Mouse (Mus musculus): ENCODE measurements at regions not wholly inside any gene's neighbourhood (a gene's known extent, or its start where the extent isn't known, plus 50 kb on each side); places are given as distances from the start of the nearest gene placed in this dataset.

DNA sequence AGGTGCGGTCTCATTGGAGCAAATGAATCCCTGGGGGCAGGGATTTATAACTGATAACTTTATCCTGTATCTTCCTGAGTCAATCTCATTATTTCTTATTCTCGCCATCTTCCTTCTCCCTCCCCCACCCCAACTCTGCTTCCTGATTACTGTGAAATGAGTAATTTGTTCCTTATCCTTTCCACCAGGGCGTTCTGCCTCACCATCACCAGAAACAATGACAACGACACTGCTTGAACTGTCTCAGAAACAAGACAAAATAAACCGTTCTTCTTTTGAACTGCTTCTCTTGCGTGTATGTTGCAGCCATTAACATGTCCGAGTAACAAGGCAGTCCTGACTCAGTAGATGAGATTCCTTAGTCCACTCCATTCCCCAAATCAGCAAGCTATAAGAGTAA, 246.0 kb upstream of the Trib2 start:
- DNase-seq (ENCODE audit: low spot score), result no peak

DNA sequence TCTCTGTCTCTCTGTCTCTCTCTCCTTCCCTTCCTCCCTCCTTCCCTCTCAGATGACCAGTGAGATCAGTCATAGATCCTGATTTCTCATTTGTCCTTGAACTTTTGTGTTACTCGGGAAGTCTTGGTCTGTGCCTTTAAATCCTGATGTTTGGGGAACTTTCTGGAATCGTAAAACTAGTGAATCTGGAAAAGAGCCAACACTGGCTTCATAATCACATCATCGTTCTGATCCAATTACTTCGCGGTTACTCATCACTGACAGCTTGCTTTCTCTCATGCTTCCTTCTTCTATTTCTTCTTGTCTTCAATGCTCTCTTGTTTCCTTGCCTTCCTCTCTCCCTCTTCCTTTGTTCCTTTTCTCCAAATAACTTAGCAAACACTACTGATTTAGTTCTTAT, 243.7 kb upstream of the Trib2 start:
- DNase-seq (ENCODE audit: low spot score), result no peak

DNA sequence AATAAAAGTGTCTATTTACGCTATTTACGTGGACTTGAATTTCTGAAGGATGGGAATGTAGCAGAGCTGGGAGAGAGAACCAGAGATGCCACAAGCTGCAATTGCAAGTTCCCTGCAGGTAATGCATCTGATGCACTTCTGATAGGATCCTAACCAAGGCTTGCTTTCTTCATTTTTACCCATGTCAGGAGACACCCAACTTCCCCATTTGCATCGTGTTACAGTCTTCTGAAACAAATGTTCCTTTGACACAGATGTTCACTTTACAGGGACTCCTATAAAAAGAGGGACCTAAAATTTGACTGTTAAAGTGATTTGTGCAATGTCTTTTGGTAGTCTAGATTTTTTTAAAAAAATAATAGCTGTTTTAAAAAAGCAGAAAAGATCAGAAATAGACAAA, 241.5 kb upstream of the Trib2 start:
- DNase-seq (ENCODE audit: low spot score), result no peak

DNA sequence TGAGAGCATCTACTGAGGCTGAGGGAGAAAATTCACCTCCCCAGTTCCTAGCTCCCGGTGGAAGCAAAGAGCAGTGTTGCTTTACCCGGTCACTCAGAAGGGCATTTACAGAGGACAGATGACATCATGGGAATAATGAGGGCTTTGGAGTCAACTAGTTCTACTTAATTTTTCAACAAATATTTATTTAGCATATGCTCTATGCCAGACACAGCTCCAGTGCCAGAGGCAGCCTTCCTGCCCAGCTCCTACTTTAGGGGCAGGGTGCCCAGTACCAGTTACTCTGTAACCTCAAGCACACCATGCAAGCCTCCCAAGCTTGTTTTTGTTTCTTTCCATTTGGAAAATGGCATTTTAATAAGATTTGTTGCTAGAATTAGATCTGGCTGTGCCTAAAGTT, 240.1 kb upstream of the Trib2 start:
- DNase-seq (ENCODE audit: low spot score), result no peak

DNA sequence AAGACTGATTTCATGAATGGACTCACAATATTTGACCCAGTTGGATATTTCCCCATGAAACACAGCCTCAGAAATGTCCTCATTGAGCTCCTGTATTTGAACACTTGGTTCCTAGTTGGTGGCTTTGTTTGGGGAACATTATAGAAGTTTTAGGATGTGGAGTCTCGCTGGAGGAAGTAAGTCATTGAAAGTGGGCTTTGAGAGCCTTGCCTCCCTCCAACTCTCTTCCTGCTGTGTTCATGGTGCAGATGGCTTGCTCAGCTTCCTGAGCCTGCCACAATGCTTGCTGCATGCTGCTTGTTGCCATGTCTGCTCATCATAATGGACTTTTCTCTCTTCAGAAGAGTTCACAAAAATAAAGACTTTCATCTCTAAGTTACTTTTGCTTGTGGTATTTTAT, 239.5 kb upstream of the Trib2 start:
- no peak for DNase-seq (ENCODE audit: low spot score)

DNA sequence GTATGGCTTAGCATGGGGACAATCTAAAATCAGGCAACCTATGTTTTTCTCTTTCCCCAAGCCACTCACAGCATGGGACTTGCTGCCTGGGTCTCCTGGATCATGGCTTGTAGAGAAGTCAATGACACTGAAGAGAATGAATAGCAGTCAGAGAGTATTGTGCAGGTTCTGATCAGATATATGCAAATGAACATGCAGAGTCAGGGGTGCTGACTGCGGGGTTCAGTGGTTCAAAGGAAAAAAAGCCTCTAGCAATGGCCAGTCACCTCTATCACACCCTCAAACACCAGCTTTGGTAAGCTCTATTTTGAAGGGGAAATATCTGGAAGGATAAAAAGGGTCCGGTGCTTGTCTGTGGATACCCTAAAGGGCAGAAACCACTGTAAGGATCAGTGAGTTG, 237.9 kb upstream of the Trib2 start:
- no peak for DNase-seq (ENCODE audit: low spot score)

DNA sequence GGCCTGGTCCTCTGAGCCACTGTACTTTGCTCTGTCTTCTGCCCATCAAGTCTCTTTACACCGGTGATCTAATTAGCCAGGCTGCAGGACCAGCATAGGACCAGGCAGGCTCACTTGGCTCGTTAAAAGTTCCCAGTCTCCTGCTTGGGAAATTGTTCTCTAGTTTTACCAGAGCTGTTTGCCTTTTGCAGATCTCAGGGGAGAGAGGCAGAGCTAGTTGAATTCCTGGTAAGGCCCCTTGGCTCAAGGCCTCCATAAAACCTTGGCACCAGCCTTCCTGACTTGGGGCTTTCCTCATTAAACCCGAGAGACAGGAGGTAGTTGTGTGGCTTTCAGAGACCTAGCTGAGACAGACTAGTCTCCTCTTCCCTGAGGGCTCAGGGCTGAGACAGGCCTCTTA, 237.0 kb upstream of the Trib2 start:
- no peak for DNase-seq (ENCODE audit: low spot score)

DNA sequence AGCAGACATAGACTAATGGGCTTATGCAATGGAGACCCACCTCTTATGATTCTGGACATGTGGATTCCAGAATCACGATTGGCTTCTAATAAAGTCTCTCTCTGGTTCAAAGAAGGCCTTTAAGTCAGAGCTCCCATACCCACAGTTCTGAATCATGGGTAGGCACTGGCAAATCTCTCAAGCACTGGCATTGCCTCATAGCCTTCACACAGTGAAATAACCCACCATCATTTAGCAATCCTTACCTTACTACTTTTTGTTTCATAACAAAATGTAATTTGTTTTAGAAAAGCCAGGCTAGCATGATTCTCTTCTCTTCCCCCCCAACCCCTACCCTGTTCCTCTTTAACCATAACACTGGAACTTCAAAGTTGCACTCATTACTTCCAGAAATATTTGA, 236.3 kb upstream of the Trib2 start:
- DNase-seq (ENCODE audit: low spot score), result no peak

DNA sequence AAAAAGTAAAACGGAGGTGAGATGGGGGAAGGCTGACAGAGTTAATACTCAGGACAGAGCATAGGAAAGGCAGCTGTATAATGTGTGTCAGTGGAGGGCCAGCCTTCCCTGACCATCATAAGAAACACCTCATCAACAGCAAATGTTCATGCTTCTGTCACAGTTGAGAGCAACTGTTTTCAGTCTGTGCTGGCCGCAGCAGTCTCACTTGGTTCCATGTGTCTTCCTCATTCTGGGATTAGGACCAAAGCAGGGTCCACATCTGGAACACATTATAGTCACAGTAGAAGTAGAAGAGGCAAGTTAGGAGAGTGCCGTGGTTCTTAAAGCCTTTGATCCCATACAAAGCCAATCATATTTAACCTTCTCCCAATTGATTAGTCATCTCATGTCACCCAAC, 235.6 kb upstream of the Trib2 start:
- no peak for DNase-seq (ENCODE audit: low spot score)

DNA sequence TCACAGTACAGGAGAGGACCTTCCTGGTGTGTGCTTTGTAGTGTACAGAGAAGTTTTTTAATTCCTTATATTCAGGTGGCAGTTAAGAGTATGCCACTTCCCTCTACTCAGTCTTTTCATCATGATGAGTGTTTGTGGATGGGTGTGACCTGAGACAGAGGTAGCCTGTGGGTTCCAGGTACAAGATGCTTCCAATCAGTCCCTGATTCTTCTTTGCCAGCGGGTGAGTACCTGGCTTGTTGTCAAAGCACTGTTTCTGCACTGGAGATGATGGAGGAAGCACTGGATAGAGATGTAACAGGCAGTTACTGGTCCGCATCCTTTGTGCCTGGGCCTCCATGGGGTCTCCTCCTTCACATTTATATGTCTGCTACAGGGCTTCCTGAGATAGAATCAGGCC, 234.7 kb upstream of the Trib2 start:
- DNase-seq (ENCODE audit: low spot score), result no peak

DNA sequence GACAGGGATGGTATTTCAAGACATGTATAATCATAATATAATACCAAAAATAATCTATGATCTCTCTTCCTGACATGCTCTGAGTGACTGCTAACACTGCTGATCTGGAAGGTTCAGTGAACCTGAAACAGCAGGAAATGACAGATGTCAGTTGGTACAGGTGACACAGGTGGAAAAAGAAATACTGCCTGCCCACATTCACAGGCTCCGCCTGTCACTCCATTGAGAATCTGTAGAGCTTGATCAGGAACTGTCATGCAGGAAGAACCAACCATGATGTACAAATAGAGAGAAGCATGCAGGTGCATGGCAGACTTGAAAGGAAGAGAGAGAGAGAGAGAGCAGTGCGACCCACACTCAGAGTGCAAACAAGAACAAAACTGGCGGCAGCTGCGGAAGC, 232.8 kb upstream of the Trib2 start:
- DNase-seq (ENCODE audit: low spot score), result no peak

DNA sequence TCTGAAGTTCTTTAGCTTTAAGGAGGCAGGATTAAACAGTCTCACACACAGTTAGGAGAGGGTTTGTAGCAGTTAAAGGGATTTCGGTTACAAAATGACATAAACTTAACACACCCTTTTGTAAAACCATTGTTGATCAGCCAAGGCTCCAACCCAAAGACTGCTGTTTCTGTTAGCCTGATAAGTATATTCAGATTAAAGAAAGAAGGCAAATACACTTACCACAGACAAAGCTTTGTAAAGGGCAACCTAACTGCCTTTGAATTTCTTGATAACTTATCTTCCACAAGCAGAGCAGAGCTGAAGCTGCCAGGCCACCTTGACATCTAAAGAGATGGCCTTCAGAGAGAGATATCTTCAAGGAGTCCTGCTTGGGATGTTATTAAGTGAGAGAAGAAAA, 229.9 kb upstream of the Trib2 start:
- no peak for DNase-seq (ENCODE audit: low spot score)

DNA sequence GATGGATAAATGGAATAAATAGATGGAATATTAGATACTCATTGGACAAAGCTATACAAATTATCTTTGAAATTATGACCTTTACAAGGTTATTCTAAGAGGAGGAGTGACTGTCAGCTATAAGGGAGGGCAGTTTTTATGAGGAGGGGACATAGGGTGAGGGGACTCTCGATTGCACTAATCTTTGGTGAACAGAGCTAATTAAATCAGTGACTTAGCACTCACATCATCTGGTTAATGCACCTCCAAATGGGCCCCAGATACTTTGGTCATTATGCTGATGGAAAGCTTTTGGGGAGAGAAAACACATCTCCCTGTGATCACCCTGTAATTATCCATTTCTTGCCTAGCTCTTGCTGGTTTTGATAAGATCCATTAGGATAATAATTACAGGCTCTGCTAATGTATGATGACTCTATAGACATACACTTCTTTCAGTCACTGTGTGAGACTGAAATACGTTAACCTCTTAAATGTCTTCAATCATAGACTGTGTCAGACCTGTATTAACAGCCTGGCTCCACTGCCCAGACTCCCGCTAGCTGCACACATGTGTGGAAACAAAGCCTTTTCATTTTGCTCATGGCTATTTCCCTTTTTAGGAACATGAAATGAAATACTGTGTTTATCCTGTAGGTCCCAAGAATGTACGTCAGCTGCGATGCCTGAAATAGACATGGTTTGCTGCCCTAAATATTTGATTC, 229.2 kb upstream of the Trib2 start:
- no peak for DNase-seq (ENCODE audit: low spot score)

DNA sequence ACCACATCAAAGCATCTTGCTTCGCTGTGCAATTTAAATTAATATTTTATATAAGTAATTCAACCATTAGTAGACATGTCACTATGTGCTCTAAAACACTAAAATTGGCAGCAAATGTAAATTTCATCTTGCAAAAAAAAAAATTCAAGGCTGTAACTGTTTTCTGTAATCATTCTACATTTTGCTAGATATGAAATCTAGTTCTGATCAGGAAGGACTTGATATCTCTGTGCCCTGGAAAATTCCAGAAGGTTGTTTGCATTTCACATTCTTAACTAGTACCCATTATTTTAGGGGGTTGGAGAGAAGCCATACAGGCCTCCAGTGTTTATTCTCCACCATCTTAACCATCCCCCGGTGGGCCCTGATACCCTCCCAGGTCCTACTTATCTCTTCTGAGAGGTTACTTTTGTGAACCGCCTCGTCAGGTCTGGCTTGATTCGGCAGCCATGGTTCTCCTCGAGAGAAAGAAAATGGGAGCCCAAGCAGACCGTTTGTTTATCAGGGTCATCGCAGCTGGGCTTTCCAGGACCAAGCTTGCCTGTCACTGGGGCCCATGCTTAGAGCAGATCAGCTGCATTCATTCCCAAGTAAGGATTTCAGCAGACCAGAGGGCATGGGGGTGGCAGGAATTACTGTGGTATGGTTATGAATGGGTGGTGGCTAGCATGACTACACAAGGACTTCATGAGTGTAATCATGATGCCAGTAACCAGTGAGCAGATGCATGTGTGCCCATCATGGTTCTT, 226.9 kb upstream of the Trib2 start:
- DNase-seq (ENCODE audit: low spot score), result no peak

DNA sequence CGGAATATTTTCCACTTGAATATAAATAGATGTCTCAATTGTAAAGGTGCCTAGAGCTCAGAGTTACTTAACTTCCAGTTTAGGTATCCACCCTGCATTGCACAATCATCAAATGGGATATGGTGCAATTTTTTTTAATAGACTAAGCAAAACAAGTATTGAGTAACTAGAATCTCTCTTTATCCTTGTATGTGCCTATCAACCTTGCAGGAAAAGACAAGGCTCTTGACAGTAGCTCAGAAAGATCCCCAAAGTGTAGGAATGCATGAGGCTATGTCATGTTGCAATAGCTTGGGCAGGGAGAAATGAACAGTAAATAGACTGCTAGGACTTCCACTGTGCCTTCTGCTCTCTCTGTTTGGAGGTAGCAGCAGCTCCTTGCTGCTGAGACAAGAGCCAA, 225.6 kb upstream of the Trib2 start:
- no peak for DNase-seq (ENCODE audit: low spot score)

DNA sequence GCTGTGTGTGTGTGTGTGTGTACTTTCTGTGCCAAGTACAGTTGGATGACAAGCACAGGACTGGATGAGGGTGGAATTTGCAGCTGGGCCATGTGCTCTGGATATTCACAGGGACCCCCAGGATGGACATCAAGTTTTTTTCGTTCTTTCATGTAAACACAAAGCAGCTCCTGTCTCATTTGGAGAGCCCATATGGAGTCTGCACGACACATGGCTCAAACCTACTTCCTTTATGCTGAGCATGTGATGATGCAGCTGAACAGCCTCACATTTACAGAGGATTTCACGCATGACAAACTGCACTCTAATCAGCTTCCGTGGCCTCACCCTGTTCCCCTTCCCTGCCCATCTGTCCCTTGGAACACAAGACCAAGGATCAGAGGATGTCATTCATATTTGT, 224.4 kb upstream of the Trib2 start:
- no peak for DNase-seq (ENCODE audit: low spot score)

DNA sequence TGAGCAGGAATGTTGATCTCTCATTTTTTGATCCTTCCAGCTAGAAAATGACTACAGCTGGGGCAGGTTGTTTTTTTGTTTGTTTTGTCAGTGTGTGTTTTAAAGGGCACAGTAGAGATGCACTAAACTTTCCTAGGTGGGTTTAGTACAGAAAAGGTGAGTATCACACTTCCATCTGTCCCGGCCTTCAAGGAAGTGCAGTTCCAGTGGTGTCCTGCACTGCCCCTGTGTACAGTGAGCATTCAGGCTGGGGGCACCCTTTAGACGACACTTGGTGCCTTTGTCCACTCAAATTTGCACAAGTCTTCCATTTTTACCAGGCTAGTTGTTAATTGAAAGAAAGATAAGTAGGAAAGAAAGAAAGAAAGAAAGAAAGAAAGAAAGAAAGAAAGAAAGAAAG, 218.8 kb upstream of the Trib2 start:
- DNase-seq (ENCODE audit: low spot score), result no peak

DNA sequence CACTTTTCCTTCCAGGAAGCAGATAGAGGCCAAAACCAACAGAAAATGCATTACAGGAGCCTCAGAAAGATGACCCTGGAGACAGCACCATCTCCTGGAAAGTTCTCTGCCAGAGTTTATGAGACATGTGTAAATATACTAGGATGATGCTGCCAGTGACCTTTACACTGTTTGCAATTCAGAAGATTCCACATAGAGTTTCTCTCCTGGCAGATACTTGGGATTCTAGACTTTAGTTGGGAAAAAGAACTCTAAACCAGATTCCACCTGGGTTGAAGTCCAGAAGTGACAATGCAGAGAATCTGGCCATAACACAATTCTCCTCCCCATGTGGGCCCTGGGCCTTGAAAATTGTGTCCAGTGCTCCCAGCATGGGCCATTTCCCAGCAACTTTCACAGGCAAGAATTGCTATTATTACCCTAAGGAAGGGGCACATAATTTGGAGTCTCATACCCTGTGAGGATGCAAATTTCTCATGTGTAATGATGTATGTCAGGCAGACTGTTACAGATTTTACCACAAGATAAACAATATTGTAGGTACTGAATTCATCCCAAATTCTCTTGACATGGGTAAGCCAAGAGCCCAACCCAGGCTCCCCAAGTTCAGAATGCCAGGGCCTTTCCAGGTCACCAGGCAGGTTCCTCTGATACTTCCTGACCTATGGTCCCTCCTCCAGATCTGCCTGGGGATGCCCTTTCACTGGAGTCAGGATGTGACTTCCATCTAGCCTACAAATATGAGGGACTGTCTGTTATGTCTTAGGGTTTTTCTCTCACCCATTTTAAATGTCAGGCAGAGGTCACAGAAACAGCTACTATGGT, 218.2 kb upstream of the Trib2 start:
- no peak for DNase-seq (ENCODE audit: low spot score)

DNA sequence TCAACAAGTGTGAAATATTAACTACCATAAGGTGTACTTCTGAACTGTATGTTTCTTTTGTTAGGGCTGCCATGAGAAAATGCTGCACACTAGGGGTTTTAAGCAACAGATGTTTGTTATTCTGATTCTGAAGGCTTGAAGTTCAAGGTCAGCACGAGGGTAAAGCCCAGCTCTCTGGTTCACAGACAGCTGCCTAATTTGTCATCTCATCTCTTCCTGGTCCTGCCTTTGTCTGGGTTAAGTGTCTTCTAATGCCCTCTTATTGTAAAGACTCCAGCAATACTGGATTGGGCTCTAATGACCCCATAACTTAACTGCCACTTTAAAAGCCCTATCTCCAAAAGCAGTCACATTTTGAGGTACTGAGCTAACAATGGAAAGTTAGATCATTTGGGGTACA, 209.9 kb upstream of the Trib2 start:
- DNase-seq (ENCODE audit: low spot score), result no peak

DNA sequence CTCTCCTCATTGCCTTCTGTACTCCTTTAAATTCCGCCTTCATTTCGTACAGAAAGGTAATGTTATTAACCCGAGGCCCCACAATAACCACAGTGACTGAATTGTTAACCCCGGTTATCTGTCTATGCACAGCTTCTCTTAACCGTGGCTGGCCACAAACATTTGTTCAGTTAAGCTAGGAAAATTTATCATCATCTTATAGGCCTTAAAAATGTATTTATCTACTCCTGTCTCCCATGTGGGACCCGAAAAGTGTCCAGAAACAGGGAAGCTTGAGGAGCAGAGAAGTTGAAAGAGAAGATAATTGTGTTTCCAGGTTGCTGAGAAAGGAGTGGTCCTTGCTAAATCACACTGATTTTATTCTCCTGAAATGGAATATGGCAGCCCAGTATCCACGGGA, 206.6 kb upstream of the Trib2 start:
- DNase-seq (ENCODE audit: low spot score), result no peak

DNA sequence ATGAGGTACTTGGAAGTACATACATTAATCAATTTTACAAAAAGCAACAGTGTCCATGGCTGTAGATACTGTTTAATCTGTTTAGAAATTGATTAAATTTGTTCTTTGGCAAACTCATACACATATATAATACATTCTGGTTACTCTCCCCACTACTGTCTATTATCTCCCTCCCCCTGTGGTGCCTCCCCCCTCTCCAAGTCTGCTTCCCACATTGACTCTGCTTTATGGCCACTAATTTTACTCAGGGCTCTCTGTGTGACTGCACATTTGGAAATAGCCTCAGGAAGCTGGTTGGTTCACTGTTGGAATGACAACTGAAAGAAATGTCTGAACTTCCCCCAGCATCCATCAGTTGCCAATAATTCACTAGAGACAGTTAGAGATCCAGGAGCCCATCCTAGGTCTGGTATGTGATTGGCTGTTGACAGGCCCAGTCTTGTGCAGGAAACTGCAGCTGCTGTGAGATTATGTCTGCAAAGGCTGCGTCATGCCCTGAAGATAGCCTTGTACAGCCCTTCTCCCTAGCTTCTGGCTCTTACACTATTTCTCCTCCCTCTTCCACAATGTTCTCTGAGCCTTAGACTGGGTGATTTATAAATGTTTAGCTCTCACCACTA, 204.6 kb upstream of the Trib2 start:
- DNase-seq (ENCODE audit: low spot score), result peak; percentile 50

DNA sequence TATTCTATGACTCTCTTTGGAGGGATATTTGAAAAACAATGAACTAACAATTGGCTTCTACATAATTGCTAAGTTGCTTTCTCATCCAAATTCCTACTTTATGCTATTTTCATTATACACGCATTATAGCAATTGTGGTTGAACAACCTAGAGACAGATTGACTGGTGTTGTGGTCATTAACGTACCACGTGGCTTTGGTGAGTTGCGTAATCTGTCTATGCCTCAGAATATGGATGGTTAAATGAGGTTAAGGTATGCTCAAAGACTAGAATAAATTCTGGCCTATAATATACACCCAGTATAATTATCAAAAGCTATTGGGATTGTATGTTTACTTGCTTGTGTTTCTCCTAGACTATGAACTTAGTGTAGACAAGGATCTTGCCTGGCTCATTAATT, 201.5 kb upstream of the Trib2 start:
- no peak for DNase-seq (ENCODE audit: low spot score)

All from heart, adult 8-10 months (tissue).